Mouse (Mus musculus) cerebral cortex, adult 2 months (tissue): Measurements from ENCODE around the gene Krt4.

Experiments used
- WGBS: fragments of 180-500 bp; shearing (Covaris S2); methylation state at CpG from one replicate; pipeline ENCODE4 v1.1.7; 2018; 5-methylcytosine and 5-hydroxymethylcytosine counted together

The Krt4 gene

DNA sequence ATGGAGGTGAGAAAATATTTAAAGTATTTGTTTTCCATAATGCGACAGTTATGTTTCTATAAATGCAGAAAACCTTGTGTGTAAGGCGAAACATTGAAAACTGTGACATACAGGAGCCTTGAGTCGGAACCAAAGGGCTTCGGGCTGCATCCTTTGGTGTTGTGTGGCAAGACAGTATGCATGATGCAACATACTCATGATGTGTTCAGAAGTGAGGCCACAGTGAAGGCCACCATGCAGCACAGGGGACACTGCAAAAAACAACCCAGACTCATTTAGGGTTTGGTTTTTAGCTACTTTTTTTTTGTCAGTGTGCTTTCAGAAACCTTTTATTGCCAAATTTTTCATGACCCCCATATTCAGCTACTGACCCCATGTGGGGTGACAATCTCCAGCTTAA is 29.3 kb downstream of the Krt4 start:
- 92% methylated on average over 4 of the region's 4 CpGs for WGBS

DNA sequence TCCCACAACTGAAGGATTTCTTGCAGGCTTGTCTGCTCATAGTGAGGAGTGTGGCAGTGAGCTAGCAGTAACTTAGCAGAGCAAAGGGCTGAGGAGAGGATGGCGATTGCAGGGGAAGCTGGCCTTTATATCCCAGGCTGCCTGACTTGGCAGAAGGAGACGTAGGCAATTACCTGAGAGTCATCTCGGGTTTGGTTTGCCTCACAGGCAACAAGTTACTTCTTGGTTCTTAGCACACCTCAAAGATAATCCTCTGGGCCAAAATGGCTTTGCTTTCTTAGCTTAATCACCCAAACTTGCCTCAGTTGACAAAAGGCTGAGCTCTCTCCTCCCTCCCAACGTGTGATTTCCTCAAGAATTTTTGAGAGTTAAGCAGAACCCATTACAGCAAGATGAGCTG is 31.7 kb downstream of the Krt4 start, which contains the start of gene Krt76:
Gene Krt76, minus strand, starts transcription at position 101 of the 400 bp plus-strand sequence.
- WGBS, result 76% methylated on average over 4 of the region's 4 CpGs

DNA sequence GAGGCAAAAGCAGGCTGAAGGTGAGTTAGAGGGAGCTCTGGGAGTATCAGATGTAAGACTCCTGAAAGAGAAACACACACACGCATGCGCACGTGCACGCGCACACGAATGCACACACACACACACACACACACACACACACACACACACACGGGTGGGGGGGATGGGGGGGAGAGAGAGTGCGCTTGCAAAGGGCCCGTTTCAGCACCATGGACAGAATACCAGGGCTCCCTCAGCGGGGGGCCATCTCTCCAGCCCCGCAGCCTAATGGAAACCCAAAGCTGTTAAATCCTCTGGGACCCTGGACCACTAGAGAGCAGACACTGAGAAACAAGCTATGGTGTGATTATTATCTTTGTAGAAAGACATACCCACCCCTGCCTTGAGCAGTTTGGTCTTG is 44.8 kb downstream of the Krt4 start:
- 39% methylated on average over 11 of the region's 11 CpGs for WGBS

DNA sequence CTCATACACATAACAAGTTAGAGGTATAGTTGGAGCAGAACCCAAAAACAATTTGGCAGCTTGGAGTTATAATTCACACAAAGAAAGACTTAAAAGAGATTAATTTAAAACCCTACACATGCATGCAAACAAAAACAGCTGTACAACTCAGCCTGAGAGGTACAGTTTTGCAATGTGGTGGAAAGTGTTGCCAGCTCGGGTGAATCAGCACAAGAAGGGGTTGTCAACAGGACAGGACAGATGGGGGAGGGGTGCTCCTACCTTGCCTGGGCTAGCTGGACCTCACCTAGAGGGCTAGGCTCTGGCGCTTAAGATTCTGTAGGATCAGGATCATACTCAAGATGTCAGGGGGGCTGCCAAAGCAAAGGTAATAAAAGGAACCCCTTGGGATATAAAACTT is 46.5 kb downstream of the Krt4 start:
- 74% methylated on average over 2 of the region's 2 CpGs for WGBS

DNA sequence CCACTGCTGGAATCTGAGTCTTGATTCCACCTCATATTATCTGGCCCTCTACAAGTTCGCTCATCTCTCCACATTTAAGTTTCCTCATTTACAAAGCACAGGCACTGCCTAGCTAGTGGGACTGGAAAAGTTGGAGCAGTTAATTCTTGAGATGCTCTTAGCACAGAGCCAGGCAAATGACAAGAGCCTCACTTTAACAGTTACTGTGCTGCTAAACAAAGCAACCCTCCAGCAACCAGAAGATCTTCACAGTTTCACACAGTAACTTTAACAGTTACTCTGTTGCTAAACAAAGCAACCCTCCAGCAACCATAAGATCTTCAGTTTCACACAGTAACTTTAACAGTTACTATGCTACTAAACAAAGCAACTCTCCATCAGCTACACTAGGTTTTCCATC is 50.2 kb downstream of the Krt4 start:
- 59% methylated on average over 1 of the region's 1 CpGs for WGBS

DNA sequence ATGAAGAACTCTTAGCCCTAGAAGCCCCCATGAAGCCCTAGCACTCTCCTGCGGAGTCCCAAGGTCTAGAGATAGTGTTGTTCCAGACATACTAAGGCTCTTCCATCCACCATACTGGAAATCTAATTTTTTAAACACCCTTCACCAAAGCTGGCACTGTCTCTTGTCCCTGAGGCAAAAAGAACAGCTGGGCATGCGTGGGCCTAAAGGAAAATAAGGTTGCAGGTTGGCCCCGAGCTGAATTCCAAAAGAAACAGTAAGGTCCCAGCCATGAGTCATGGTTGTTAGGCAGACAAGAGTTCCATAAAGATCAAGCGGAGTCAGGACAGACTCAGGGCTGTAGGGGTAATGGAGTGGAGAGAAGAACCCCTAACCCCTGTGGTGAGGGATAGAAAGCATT is 51.3 kb downstream of the Krt4 start:
- WGBS, result 67% methylated on average over 4 of the region's 4 CpGs

DNA sequence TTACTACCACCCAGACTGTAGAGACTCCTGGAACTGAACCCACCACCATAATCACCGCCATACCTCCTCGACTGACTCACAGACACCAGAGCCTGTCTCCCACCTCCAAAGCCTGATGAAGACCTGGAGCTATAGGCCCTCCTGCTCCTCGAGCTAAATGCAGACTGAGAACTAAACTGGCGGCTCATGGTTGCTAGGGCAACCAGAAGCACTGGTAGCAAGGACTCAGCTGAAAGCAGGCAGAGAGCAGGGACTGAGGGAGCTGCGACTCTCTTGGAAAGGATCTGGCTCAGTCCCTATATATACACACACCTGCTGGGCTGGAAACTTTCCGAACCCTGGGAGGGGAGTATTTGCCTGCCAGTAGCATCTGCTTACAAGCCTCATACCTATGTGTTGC is 55.1 kb downstream of the Krt4 start, which contains the start of gene Krt77:
Gene Krt77, minus strand, starts transcription at position 275 of the 400 bp plus-strand sequence.
- 8% methylated on average over 6 of the region's 6 CpGs for WGBS
